Mouse (Mus musculus): ENCODE results near the gene Gal3st2b.
A peak's percentile ranks its signal among the peaks of the same experiment; 100 is the strongest.
"Not testable (repeated sequence)": the region's sequence is repeated elsewhere in the genome, so short reads cannot be mapped to it uniquely, and the experiment has no call there.

The Gal3st2b gene

DNA sequence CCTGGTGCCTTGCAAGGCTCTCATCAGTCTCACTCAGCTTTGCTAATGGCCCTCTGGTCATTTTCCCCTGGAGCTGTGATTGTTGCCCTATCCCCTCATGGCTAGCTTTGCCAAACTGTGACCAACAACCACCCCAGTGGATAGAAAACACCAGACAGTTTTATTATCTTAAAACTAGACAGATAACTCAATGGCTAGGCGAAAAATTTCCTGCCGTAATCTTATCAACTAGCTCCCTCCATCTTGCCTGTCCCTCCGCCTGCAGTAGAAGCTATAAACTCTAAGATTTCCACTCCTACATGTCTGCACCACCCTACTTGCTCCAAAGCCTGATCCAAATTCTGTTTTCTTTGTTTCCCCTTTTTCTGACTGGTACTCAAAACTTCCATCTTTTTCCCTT lies 68.1 kb downstream of the Gal3st2b start:
- no peak for DNase-seq

DNA sequence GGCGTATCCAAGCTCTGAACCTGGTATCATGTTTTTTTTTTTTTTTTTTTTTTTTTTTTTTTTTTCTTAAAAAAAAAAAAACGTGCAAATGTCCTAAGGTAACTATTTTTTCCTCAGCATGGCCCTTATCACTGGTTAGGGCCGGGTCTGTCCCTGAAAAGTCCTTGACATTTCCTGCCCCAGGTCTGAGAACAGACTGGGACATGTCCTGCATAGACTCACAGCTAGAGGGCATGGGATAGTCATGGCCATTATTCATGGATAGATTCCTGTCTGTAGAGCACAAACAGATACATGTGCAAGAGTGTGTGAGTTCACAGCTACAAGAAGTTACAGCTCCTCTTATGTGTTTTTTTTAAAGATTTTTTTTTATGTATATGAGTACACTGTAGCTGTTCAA lies 70.7 kb downstream of the Gal3st2b start:
- DNase-seq, result no peak

DNA sequence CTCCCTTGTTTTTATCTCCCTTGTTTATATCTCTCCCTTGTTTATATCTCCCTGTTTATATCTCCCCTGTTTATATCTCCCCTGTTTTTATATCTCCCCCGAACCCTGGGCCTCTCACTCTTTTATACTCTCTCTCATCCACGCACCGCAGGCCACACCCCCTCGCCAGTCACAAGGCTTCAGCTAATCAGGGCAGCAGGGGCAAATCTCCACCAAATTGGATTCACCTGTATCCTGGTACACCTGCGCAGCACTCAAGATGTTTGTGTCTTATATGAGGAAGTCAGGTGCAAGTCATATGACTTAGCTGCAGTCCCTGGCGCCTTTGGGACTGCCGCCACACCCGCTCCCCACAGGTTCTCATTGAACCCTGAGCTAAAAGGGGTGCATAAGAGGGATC lies 72.1 kb downstream of the Gal3st2b start, which contains the start of gene Gal3st2c:
Gene Gal3st2c (plus strand): TSS at position 301 of the 400 bp plus-strand sequence.
- DNase-seq, result not testable (repeated sequence)

DNA sequence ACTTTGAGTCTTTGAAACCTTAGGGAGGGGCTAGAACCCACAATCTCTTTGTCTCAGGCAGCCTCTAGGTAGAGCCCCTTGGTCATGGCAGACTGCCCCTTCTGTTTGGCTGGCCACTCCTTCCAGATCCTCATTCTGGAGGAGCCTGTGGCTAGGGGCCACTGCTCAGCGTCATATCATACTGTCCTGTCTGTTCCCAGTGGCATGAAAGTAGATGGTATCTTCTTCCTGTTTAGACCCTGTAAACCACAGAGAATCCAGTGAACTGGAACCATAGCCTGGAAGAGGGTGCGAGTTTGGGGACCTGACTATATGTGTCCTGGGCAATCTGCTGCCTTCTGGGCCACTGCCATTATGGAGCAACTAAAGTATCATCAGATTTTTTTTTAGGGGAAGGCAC lies 73.0 kb downstream of the Gal3st2b start:
- peak in 1 of 2 experiments; percentile 14 for DNase-seq

DNA sequence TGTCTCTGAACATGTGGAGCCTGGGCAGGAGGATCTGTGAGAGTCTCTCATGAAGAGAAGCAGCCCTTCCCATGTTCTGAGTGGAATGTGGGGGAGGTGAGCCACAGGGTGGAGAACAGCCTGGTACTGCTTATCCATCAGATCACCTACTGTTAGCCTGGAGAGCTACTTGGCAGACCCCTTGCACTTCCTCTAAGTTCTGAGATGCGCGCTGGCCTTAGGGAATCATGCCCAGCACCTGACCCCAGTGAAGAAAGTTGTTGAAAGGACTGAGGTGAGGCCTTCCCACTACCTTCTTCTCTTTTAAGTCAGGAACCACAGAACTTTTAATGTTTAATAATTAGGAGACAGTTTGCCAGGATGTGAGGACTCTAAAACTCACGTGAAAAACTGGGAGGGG lies 73.4 kb downstream of the Gal3st2b start:
- not testable (repeated sequence) for DNase-seq

All from cerebellum, postnatal 10 days (tissue).